Mouse (Mus musculus) kidney, adult 2 months (tissue): ENCODE data around the gene Crb3.

Experiments used
- CTCF ChIP-seq: fragments of 200-500 bp; conservative IDR thresholded peaks from 2 replicates; pipeline ENCODE4 v1.5.1; 2011; ENCODE audit warnings: low read depth, mild to moderate bottlenecking, control low read depth, low read length, moderate library complexity, mixed read lengths; ENCODE audit not compliant: insufficient read depth, insufficient read length
- POLR2A ChIP-seq: fragments of 200-500 bp; IDR thresholded peaks from one replicate; pipeline ENCODE4 v1.6.1; 2011; ENCODE audit warnings: low read depth, low read length, control low read depth

- TF ChIP-seq CTCF (no peak), POLR2A (no peak)
Observed at GRCm38 (mm10) chr17:57105181-57106034, 46.5 kb downstream of the Crb3 start, which contains the start of gene Tnfsf9.
